Mouse (Mus musculus) bone marrow macrophage, adult 2 months (primary cell): ENCODE results near the gene Cpne6.

ENCODE experiments used
- CTCF ChIP-seq: IDR thresholded peaks from 2 replicates; pipeline ENCODE4 v1.5.1; 2012; ENCODE audit warnings: low read depth, mild to moderate bottlenecking, low read length, moderate library complexity
- POLR2A ChIP-seq: IDR thresholded peaks from 2 replicates; pipeline ENCODE4 v1.6.1; 2012; ENCODE audit warnings: mild to moderate bottlenecking, low read depth, low read length, borderline replicate concordance

DNA sequence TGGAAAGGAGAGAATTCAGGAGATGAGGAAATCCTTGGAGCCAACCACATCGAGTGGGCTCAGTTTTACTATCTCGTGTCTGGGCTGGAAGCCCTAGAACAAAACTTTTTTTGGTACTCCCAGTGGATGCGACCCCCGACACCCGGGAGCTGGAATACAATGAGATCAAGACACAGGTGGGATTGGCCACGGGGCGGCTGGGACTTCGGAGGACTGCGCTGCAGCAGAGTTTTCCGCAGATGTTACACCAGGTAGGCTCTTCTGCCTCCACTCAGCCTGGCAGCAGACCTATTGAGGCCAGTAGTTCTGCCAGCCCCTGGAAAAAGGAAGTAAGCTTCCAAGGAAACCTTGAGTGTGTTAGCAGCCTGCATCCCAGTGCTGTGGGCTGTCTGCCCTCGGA lies 53.0 kb downstream of the Cpne6 start:
- TF ChIP-seq CTCF (no peak), POLR2A (no peak)
